Mouse (Mus musculus): Measurements from ENCODE around the gene Psmg4.

The Psmg4 gene

DNA sequence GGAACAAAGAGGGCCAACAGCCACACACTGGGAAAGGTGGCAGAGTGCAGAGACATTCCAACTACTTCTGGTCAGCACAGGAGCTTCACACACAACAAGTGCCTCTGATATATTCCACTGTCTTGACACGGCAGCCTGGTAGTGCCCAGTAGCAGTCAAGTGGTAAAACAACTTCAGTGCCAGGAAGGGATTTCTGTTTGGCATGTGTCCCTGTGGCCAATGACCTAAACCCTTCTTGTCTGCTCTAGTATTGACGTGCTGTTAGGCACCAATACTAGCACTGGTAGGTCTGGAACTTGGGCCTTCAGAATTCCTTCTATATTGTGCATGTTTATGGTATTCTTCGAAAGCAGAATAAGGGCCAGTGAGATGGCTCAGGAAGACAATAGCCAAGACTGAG lies 42.5 kb downstream of the Psmg4 start:
- no peak for DNase-seq

DNA sequence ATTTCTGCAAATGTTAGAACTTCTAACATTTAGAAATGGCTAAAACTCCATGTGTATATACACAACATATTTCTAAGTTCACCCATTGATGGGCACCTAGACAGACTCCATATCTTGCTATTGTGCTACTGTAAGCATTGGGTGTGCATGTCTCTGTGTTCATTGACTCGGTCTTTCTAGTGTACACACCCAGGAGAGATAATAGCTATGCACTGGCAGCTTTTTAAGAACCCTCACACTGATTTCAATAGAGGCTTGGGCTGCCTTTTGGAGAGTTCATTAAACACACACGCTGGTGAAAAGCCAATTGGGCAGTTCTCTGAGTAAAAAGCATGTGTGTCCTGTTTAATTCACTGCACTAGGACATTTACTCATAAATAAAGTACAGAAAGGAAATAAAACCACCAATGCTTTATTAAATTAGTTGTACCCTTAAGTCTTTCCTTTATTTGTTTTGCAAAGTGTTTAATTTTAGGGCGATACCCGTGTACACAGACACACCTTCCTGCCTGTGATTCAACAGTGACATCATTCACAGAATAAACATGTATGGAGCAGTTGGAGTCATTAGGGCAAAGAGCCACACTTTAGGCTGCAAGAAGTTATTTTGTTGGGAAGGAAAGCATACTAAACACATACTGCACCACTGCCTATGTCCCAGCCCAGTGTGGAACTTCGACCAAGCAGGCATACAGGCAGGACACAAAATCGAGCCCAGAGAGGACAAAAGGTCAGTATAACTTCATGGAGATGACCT lies 45.1 kb downstream of the Psmg4 start:
- no peak for DNase-seq

- DNase-seq = no peak
Observed at GRCm38 (mm10) chr13:34211261-34211775, 48.6 kb downstream of the Psmg4 start.

DNA sequence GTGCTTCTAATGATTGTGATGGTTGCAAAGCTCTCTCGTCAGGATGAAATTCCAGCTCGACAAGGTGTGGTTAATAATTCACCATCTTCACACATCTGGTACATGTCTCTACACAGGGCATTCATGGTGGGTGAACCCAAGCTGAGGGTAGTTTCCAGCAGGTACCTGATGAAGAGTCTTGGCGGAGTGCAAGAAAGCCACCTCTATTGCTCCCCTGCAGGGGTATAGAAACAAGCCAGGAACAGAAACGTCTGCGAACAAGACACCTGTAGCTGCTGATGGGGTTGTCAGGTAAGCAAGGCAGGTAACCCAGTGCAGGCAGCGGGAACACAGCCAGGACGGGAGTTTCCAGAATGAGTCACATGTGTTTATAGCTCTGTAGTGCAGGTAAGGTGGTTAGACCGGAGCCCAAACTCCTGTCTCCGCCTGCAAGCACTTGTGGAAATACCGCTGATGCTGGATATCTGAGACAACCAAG lies 50.0 kb downstream of the Psmg4 start:
- DNase-seq = no peak

DNA sequence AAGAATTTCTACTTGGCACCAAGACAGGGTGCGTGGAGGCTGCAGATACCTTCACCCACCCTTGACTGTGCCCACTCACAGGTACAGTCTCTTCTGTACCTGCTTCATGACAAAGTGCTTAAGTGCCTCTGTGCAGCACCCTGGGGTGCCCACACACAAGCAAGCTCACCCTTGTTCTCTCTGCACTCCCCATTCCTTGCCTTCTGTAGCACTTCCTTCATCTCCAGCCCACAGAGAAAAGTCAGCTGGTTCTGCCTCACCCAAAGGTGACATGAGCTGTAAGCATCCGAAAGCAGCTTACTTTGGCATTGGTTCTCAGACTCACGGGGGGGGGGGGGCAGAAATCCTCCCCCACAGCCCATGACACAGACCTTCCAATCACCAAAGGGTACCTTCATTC lies 52.1 kb downstream of the Psmg4 start:
- DNase-seq = no peak

- DNase-seq = no peak
Observed at GRCm38 (mm10) chr13:34218776-34219175, 56.0 kb downstream of the Psmg4 start.

DNA sequence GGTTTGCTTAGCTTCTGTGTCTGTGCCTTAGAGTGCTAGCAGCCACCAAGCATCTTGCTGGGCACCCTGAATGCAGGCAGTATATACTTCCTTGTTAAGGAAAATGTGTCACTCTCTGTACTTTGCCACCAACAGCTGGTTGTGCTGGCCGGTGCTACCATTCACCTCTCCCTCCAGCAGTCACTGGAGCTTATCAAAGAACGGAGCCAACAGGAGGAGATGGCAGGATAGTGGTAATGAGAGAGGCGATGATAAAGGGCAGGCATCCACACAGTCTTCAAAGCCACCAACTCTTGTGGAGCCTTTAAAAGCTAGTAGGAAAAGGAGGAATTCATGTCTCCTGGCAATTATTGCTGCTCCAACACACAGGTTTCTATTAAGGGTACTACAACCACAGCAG lies 57.0 kb downstream of the Psmg4 start:
- DNase-seq = no peak

DNA sequence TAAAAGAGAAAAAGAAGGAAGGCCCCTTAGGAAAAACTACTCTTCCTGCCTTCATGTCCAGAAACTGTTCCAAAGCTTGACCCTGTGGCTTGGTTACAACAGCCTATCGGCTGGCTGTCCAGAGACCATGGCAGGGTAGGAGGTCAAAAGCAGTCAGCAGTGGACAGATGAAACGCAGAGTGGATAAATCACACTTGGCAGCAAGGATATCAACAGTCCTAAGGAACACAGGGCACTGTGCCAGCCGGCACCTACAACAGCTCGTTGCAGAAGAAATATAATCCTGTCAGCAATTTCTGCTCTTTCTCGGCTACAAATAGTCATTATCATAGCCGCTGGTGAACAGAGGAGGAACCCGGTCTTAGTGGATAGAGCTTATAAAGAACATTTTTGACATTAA lies 60.2 kb downstream of the Psmg4 start:
- DNase-seq = no peak

DNA sequence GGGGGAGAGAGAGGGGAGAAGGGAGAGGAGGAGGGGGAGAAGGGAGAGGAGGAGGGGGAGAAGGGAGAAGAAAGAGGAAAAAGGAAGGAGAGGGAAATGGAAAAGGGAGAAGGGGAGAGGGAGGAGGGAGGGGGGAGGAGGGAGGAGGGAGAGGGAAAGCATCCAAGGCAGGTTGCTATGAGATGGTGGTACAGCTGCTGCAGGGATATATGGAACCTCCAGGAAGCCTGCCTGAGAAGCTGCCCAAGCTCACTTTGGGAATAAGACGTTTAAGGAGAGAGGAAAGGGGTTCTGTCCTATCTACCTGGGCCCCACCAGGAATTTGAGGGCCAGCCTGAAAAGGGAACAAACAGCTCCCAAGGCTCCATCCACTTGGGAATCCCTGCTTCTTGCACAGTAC lies 64.2 kb downstream of the Psmg4 start:
- DNase-seq = no peak

Measured in thymus, adult 18-20 months (tissue).